Mouse (Mus musculus): ENCODE data around the gene Unc13b.
A peak's percentile ranks its signal among the peaks of the same experiment; 100 is the strongest.

Unc13b gene

GRCm38 (mm10) chr4:43058753-43059654 is at the start of gene Unc13b:
Gene Unc13b (plus strand): TSS chr4:43058953.
- no peak for DNase-seq (ENCODE audit: low read depth in 1 of 2, low spot score in 2 of 2)

- peak; percentile 36 to 45 for DNase-seq (ENCODE audit: low read depth in 1 of 2, low spot score in 2 of 2)
Observed at GRCm38 (mm10) chr4:43010161-43011038, 48.4 kb upstream of the Unc13b start, which contains the start of gene Fancg. Gene Fancg (minus strand): TSS chr4:43010506.

- no peak for DNase-seq (ENCODE audit: low read depth in 1 of 2, low spot score in 2 of 2)
Observed at GRCm38 (mm10) chr4:43012091-43012490, 46.7 kb upstream of the Unc13b start.

GRCm38 (mm10) chr4:43018156-43018555 is 40.6 kb upstream of the Unc13b start:
- no peak for DNase-seq (ENCODE audit: low read depth in 1 of 2, low spot score in 2 of 2)

GRCm38 (mm10) chr4:43019176-43019575 is 39.6 kb upstream of the Unc13b start:
- no peak for DNase-seq (ENCODE audit: low read depth in 1 of 2, low spot score in 2 of 2)

DNA sequence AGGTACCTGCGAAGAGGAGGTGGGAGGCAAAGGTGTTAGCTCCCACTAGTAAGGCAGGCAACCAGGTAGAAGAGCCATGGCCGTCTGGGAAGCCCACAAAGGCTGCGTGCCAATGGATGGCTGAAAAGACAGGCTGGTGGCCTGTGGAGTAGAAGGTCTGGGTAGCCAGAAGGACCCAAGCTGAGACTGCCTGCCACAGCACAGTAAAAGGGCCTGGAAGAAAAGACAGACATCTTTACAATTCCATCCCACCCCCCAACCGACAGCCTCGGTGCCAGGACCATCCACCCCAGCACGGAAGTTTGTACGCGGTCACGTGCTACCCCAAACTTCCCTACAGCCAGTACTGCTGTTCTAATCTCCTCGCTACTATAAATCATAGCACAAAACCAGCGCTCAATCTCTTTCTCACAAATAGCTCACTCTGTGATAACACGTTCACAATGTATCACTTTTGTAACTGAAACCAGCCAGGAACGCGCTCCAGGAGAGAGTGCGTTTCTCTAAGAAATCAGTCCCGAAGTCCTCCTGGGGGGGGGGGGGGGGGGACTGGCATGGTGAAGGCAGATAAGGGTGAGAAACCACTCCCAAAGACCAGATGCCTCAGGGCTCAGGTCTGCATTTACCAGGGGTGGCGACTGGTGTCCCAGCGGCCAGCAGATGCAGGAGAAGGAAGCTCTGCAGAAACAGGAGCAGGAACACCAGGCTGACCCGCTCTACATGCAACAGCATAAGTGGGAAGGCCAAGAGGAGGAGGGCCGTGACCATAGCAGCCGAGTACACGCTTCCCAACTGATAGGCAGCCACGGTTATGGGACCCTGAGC is 38.9 kb upstream of the Unc13b start:
- no peak for DNase-seq (ENCODE audit: low read depth in 1 of 2, low spot score in 2 of 2)

DNA sequence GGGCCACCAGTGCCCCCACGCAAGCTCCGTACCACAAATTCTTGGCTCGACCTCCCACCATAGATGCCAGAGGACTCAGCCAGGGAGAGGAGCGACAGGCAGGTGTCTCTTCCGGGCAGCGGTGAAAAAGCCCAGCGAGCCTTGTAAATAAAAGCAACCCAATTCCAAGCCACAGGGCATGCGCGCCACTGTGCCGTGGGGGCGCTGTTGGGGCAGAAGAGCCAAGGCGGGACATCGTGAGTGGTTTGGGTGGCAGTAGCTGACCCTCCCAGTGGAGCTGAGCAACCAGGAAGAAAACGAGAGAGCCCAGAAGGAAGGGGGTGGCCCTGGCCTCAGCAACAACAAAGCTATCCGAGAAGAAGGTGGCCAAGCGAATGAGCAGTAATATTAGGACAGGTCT is 37.9 kb upstream of the Unc13b start:
- no peak for DNase-seq (ENCODE audit: low read depth in 1 of 2, low spot score in 2 of 2)

DNA sequence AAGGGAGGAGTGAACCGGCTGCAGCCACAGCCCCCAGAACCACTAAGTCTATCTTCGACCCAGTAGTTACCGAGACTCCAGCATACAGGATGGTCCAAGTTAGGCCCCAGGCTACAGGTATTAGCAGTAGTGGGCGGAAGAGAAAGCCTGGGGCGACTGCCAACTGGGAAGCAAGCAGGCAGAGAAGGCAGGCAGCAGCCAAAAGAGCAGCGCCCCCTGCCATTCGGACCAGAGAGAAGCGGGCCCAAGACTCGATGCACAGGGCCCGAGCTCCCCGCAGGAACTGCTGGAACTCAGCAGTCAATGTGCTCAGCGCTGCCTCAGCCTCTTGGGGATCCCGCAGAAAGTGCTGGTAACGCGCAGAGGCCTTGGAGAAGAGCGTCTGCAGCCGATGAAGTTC is 37.4 kb upstream of the Unc13b start:
- no peak for DNase-seq (ENCODE audit: low read depth in 1 of 2, low spot score in 2 of 2)

GRCm38 (mm10) chr4:43024673-43025072 is 34.1 kb upstream of the Unc13b start:
- no peak for DNase-seq (ENCODE audit: low read depth in 1 of 2, low spot score in 2 of 2)

- peak; percentile 80 to 86 for DNase-seq (ENCODE audit: low read depth in 1 of 2, low spot score in 2 of 2)
Observed at GRCm38 (mm10) chr4:43025084-43025960, 33.4 kb upstream of the Unc13b start, which contains the start of gene Pigo. Gene Pigo (minus strand): TSS chr4:43025819.

- no peak for DNase-seq (ENCODE audit: low read depth in 1 of 2, low spot score in 2 of 2)
Observed at GRCm38 (mm10) chr4:43029121-43029520, 29.6 kb upstream of the Unc13b start.

GRCm38 (mm10) chr4:43029749-43030148 is 29.0 kb upstream of the Unc13b start:
- DNase-seq (ENCODE audit: low read depth in 1 of 2, low spot score in 2 of 2), result no peak

DNA sequence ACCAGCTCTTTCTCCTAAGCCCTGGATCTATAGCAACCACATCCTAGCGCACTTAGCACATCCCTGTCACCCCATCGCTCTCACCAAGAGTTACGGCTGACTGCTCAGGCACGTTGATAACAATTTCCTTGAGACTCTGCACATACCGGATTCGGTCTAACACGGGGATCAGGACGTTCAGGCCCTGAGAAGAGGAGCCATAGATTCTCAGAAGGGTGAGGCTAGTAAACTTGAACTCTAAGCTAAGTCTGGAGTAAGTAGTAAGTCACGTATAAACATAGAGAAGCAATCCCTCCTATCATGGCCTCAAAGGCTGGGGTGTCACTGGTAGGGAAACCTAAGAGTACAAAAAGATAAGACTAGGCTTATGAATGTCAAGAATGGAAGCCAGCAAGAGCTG is 28.4 kb upstream of the Unc13b start:
- no peak for DNase-seq (ENCODE audit: low read depth in 1 of 2, low spot score in 2 of 2)

DNA sequence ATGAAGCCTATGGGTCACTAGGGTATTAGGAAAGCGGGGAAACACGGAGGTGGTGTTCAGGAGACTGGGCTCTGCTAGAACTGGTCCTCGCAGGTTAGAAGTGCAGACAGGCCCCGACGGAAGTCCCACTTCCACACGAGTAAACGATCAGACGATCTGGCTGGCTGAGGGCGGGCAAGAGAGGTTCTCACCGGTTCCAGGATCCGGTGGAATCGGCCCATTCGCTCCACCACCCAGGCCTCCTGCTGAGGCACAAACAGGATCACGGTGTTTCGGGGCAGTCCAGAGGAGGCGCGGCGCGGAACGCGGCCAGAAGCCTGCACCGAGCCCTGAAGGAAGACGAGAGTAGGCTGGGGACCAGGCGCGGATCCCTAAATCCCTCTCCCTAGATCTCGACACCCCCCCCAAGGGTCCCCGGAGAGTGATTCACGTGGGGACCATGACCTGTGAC is 27.9 kb upstream of the Unc13b start:
- no peak for DNase-seq (ENCODE audit: low read depth in 1 of 2, low spot score in 2 of 2)

- DNase-seq (ENCODE audit: low read depth in 1 of 2, low spot score in 2 of 2), result peak; percentile 70
Observed at GRCm38 (mm10) chr4:43031237-43031995, 27.3 kb upstream of the Unc13b start, which contains the start of gene Stoml2. Gene Stoml2 (minus strand): TSS chr4:43031710.

- no peak for DNase-seq (ENCODE audit: low read depth in 1 of 2, low spot score in 2 of 2)
Observed at GRCm38 (mm10) chr4:43032501-43032900, 26.3 kb upstream of the Unc13b start.

DNA sequence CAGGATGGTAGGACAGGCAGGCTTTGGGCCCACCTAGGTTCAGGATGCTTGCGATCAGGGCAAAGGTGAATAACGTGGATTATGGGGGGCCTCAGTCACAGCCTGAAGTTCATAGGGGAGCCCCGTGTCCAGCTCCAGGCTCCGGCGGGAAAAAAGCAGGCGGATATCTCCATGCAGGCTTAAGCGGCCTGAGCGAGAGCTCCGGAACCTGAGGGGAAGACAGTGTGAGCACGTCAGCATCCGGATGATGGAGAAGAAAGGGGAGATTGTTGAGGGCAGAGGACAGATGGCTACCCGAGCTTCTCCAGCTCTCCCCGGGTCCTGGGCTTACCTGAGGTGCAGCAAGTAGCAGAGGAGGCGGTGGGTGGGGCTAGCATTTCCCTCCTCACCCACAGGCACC is 25.3 kb upstream of the Unc13b start:
- no peak for DNase-seq (ENCODE audit: low read depth in 1 of 2, low spot score in 2 of 2)

GRCm38 (mm10) chr4:43035851-43036250 is 22.9 kb upstream of the Unc13b start:
- no peak for DNase-seq (ENCODE audit: low read depth in 1 of 2, low spot score in 2 of 2)

DNA sequence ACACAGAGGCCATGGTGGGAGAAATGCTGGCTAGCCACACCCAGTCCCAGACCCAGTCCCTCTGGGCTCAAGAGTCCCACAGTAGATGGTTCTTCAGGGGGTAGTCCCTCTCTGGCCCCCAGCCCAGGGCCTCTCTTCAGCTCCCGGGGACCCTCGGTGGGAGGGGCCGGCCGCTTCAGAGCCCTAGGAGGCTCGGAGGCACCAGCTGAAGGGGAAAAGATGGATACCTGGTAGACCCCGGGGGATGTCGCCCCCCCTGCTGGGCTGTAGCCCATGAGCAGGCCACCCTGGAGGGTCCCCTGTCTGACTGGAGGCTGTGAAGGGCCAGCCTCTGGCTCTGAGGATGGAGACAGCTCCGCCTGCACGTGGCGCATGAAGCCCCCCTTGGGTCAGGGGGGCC is 22.4 kb upstream of the Unc13b start:
- DNase-seq (ENCODE audit: low read depth in 1 of 2, low spot score in 2 of 2), result no peak

Measured in monocyte, adult 2 months (primary cell).